Mouse (Mus musculus): ENCODE measurements around the gene Pcsk4.

GRCm38 (mm10) chr10:80343425-80343895 is 14.2 kb upstream of the Pcsk4 start:
- TF ChIP-seq POLR2A (IDR thresholded peaks at IDR 0.05; ENCODE audit: low read depth, low read length) = no peak
- TF ChIP-seq CTCF (conservative IDR thresholded peaks at IDR 0.05; ENCODE audit: insufficient read depth, insufficient read length, low read depth, low read length) = no peak
